Mouse (Mus musculus) left cerebral cortex, postnatal 10 days (tissue): ENCODE data around the gene Chsy1. TPM values are rescaled to one million over a fixed set of nuclear protein-coding genes. Genes with fewer than 3 reads are reported as not detected.
A peak's percentile ranks its signal among the peaks of the same experiment; 100 is the strongest.
"Not testable (repeated sequence)": the region's sequence is repeated elsewhere in the genome, so short reads cannot be mapped to it uniquely, and the experiment has no call there.

ENCODE experiments used
- DNase-seq, 2 experiments: peaks; one replicate each; pipeline ENCODE4 v3.0.0; 2021 to 2022; ENCODE audit warnings: low spot score in 2 of 2, mixed read lengths in 1 of 2; ENCODE audit errors: extremely low spot score in 1 of 2
- intact Hi-C: fragments of 180-260 bp; cut with DNase I; formaldehyde crosslinking; loops from one replicate; pipeline ENCODE4 v1.15.1; 2025
- total RNA-seq, 2 experiments: library from RNA; stranded (reverse); gene quantifications; 2 replicates each; pipeline ENCODE4 v1.2.3; 2021

Gene Chsy1
- total RNA-seq, 2 experiments from 2014 or later = 21.3 to 21.6 TPM

- intact Hi-C loops = no loop called here
- no peak for DNase-seq
Observed at GRCm38 (mm10) chr7:66185370-66185769, 76.1 kb downstream of the Chsy1 start.

GRCm38 (mm10) chr7:66187581-66188231 lies 78.4 kb downstream of the Chsy1 start:
- intact Hi-C loops = no loop called here
- no peak for DNase-seq

GRCm38 (mm10) chr7:66190385-66190784 lies 81.1 kb downstream of the Chsy1 start:
- intact Hi-C loops, DNase-seq: not testable (repeated sequence)

- DNase-seq = no peak
- intact Hi-C loops = no loop called here
Observed at GRCm38 (mm10) chr7:66194511-66194910, 85.2 kb downstream of the Chsy1 start.

GRCm38 (mm10) chr7:66195881-66196280 lies 86.6 kb downstream of the Chsy1 start:
- intact Hi-C loops = no loop called here

GRCm38 (mm10) chr7:66196609-66197445 lies 87.5 kb downstream of the Chsy1 start:
- DNase-seq = no peak
- intact Hi-C loops = no loop called here

More at GRCm38 (mm10) chr7:66195881-66196280, 86.6 kb downstream of the Chsy1 start:
- no peak for DNase-seq

- intact Hi-C loops = no loop called here
- no peak for DNase-seq
Observed at GRCm38 (mm10) chr7:66198416-66198815, 89.1 kb downstream of the Chsy1 start.

- peak in 1 of 2 experiments; percentile 56 for DNase-seq
- intact Hi-C loops = no loop called here
Observed at GRCm38 (mm10) chr7:66199391-66199831, 90.1 kb downstream of the Chsy1 start.

GRCm38 (mm10) chr7:66200383-66200782 lies 91.1 kb downstream of the Chsy1 start:
- no peak for DNase-seq
- intact Hi-C loops = no loop called here

- DNase-seq = no peak
- intact Hi-C loops = no loop called here
Observed at GRCm38 (mm10) chr7:66200791-66201450, 91.6 kb downstream of the Chsy1 start.

GRCm38 (mm10) chr7:66201657-66202056 lies 92.3 kb downstream of the Chsy1 start:
- intact Hi-C loops = no loop called here
- DNase-seq = no peak

- intact Hi-C loops = no loop called here
- no peak for DNase-seq
Observed at GRCm38 (mm10) chr7:66209920-66210319, 100.6 kb downstream of the Chsy1 start.

GRCm38 (mm10) chr7:66212887-66213286 lies 103.6 kb downstream of the Chsy1 start:
- intact Hi-C loops = no loop called here
- DNase-seq = no peak

GRCm38 (mm10) chr7:66214477-66214876 lies 105.2 kb downstream of the Chsy1 start:
- intact Hi-C loops = no loop called here
- DNase-seq = no peak

GRCm38 (mm10) chr7:66215911-66216310 lies 106.6 kb downstream of the Chsy1 start:
- intact Hi-C loops = no loop called here
- no peak for DNase-seq

GRCm38 (mm10) chr7:66217011-66217410 lies 107.7 kb downstream of the Chsy1 start:
- intact Hi-C loops = no loop called here
- no peak for DNase-seq

GRCm38 (mm10) chr7:66217531-66218094 lies 108.3 kb downstream of the Chsy1 start:
- intact Hi-C loops = no loop called here
- DNase-seq = no peak

- intact Hi-C loops = no loop called here
- peak in 1 of 2 experiments; percentile 62 for DNase-seq
Observed at GRCm38 (mm10) chr7:66218193-66219014, 109.1 kb downstream of the Chsy1 start.
